Mouse (Mus musculus) spleen, postnatal 10 days (tissue): ENCODE results near the gene Tedc1.

ENCODE experiments used
- DNase-seq, 2 experiments: peaks; one replicate each; pipeline ENCODE4 v3.0.0; 2021 to 2022; ENCODE audit warnings: low spot score in 2 of 2

Tedc1 gene

DNA sequence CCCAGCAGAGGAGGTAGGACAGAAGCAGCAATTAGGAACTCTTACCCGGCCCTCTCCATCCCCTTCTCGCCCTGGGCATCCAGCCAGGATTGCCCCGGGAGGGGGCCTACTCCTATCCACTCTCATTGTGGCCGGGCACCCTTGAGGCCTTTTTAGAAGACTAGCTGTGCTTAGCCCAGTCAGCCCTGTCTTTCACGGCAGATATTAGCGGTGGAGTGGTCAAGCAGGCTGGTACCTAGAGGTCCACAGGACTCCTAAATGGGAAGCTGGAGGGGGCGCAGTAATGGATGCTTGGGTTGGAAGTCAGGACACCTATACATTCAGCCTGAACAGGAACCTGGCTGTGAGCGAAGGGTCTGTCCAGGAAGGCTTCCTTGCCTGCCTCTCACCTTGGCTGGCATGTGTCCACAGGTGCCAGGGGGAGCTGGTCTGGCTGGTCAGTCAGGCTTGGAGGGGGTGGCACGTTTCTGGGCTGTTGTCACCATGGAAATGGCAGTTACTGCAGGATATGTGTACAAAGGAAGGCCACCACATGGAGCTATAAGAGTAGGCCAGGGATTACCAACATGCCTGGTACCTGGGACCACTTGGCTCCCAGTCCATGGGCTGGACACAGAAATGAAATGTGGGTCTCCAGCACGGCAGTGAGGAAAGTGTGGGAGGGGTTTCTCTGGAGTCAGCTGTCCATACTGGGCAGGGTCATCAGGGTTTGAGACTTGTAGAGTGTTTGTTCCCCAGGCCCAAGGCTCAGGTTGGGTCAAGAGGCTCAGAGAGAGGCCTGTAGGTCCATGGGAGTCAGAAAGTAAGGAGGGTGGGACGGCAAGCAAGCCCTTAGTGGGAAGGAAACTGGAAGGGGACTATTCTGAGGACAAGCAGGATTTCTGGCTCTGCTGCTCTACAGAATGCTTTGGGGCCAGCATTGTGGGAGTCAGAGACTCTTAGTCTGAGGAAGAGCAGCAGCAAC, 17.0 kb upstream of the Tedc1 start:
- no peak for DNase-seq

DNA sequence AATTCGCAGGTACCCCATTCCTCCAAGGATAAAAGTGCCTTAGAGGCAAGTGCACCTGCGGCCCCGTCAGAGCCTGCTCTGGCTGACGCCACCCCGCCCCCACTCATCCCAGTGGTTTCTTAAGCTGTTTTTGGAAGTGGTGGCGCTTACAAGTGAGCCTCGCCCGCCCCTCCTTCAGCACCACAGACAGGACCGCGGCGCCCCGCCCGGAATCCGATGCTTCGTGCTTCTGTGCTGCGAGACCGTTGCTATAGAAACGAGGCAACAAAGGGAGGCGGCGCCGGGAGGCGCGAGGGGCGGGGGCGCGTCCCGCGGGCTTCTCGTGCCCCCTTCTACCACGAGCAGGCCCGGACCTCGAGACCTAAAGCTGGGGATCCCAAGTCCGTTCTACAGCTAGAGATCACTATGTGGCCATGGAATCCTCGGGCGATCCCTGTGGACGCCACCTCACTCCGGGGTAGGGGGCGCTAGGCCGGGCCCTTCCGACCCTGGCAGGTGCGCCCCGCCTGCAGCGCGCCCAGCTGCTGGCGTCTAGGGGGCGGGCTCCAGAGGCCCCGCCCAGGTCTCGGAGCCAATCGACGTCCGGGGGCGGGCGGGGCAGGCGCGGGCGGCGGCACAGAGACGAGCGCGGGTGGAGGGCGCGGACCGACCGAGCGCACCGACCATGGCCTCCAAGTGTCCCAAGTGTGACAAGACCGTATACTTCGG, 16.2 kb upstream of the Tedc1 start, which contains the start of gene Crip2:
Gene Crip2 (plus strand): TSS at position 329 of the 708 bp plus-strand sequence.
- DNase-seq, result peak; percentile 80 to 89

- no peak for DNase-seq
These were observed 15.4 kb upstream of the Tedc1 start for GRCm38 (mm10) chr12:113140616-113141411.

GRCm38 (mm10) chr12:113141531-113141973, 14.7 kb upstream of the Tedc1 start:
- peak in 1 of 2 experiments; percentile 34 for DNase-seq

- DNase-seq, result no peak
These were observed 13.9 kb upstream of the Tedc1 start for GRCm38 (mm10) chr12:113142021-113142975.

DNA sequence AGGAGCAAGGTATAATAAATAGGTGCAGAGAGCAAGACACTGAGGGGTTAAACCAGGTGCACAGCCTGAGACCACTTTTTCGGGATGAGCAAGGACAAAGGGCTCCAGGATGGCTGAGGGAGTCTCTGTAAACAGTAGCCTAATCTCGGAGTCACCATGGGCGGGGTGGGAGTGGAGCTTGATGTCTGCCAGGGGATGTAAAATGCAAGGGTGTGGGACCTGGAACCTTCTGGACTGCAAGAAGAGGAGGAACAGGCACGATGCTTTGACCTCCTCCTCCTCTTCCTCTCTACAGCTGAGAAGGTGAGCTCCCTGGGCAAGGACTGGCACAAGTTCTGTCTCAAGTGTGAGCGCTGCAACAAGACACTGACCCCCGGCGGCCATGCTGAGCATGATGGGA, 13.1 kb upstream of the Tedc1 start:
- DNase-seq, result no peak

DNA sequence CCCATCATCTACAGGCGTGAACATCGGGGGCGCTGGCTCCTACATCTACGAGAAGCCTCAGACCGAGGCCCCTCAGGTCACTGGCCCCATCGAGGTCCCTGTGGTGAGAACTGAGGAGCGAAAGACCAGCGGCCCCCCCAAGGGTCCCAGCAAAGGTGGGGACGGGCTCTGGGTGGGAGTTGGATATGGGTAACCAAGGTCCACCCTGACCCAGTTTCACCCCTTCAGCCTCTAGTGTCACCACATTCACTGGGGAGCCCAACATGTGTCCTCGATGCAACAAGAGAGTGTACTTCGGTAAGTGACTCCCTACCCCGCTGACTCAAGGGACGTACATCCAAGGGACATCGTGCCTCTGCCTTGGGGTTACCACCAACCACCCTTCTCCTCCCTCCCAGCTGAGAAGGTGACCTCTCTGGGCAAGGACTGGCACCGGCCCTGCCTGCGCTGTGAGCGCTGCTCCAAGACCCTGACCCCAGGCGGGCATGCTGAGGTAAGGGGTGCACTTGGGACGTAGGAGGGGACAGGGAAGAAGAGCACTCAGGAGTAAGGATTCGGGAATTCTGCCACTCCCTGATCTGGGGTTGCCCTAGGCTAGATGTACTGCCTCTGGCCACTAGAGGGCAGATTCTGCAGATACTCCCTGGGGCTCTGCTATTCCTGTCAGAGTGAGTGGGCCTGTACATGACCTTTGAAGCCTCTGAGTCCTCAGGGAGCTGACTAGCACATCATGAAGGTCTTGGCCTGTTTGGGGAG, 12.0 kb upstream of the Tedc1 start:
- peak in 1 of 2 experiments; percentile 65 for DNase-seq

DNA sequence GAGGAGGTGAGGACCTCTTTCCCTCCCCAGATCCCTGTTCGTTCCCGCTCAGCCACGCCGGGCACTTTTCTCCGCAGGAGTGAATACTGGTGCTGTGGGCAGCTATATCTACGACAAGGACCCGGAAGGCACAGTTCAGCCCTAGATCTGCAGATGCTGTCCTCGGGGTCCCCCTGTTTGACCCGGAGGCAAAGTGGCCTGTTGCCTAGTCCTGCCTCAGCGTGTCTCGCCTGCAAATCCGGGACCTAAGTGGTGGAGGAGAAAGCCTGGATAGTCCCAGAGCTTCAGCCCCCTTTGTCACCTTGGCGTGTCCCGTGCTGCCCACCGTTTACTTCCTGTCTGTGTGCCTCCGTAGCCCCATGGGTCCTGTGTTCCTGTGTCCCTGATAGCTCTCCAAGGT, 11.3 kb upstream of the Tedc1 start:
- DNase-seq, result no peak

- no peak for DNase-seq
These were observed 10.6 kb upstream of the Tedc1 start for GRCm38 (mm10) chr12:113145591-113145990.

GRCm38 (mm10) chr12:113146112-113147057, 9.8 kb upstream of the Tedc1 start, which contains the start of gene Crip1:
Gene Crip1, plus strand, starts transcription at chr12:113146316.
- DNase-seq, result peak; percentile 91 to 92

DNA sequence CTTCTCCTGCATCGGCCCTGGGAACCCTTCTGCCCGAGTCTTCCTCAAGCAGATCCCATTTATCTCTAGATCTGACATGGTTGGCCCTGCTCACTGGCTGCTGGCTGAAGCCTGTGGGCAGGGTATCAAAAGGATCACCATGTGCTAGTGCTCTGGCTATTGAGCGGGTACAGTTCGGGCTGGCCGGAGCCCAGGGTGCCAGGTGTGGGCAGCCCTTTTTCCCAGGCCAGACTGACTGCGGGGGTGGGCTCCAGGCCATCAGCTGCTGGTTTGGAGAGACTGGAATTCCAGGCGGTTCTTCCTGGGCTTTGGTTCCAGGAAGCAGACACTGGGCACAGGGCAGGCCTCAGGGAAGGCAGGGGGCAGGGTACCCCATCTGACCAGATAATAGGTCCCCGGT, 8.7 kb upstream of the Tedc1 start:
- no peak for DNase-seq

DNA sequence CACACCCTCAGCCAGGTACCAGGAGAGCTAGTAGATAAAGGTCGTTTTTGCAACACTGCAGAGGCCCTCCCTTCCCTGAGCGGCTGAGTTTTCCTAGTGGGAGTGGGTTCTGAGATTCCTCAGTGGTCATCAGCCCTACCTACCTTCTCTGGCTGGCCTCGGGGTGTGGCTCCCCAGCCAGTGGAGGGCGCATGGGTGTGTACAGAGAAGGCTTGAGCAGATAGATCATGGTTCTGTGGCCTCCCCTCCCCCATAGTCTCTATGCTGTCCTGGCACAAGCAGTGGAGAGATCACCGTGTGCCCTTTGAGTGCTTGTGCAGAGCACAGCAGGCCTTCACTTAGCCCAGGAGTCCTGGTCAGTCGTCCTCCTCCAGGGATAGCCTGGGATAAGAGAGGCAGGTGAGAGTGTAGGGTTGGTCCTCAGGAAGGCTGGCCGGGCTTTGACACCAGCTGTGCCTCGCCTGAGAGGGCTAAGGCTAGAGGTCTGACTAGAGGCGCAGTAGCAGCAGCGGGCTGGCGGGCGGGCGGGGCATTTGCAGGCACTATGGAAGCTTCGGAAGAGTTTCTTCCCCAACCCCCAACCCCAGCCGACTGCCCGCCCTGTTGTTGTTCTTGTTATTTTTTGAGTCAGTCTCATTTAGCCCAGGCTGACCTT, 7.7 kb upstream of the Tedc1 start:
- DNase-seq, result peak in 1 of 2 experiments; percentile 82

GRCm38 (mm10) chr12:113149341-113149740, 6.9 kb upstream of the Tedc1 start:
- no peak for DNase-seq

- DNase-seq, result peak in 1 of 2 experiments; percentile 59
These were observed 6.3 kb upstream of the Tedc1 start for GRCm38 (mm10) chr12:113149896-113150295.

DNA sequence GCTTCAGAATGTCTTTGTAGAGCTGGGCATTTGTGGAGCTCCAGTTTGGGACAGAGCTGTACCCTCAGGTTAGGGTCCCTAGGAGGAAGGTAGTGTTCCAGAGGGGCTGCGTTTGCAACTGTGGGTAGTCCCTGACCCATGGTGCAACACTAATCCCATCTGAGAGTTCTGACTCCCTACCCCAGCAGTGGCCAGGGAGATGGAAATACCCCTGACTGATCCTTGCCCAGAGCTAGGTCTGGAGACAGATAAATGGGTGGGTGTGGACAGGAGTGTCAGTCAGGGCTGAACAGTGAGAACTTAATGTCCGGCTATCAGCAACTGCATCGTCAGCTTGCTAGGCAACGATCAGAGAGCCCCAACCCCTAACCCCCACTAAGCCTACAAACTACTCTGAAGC, 5.6 kb upstream of the Tedc1 start:
- DNase-seq, result no peak

DNA sequence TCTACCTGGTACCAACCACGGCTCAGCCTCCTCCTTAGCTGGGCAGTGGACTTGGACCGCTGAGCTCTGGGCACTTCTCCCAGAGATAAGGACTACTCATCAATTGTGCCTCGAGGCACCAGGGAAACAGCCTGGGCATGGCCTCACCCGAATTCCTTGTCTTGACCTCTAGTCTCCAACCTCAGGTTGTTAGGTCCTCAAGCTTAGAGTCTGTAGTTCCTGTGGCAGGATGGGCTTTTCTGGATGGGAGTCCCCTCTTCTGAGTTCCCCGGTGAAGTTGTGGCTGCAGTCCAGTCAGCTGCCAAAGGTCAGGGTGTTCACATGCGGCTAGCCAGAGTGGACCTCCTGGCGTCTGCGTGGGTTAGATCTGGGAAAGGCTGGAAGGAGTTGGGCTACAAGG, 5.2 kb upstream of the Tedc1 start:
- DNase-seq, result no peak

DNA sequence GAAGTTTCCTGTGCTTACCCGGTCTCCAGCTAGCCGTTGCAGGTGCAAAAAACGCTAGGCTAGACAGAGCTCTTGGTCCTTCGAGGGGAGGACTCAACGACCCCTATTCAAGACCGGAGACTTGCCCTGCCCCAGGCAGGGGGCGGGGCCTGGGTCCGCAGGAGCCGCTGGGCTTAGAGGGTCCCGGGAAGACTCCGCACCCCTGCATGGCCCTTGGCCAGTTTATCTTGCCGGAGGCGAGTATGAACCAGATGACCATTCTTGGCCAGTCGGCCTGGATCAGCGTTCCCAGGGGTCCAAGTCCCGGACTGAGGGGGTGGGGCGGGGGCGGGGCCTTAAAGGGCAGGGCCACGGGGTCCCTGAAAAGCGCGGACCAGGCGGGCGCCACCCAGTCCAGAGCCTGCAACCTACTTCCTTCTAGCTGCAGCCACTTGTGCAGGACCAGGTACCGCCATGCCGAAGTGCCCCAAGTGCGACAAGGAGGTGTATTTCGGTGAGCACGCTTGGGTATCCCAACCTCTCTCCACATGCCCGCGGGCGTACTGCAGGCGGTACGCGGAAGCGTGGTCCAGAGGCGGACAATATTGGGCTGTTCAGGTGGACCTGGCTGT, 4.5 kb upstream of the Tedc1 start:
- DNase-seq, result peak in 1 of 2 experiments; percentile 63

- peak in 1 of 2 experiments; percentile 62 for DNase-seq
These were observed 4.0 kb upstream of the Tedc1 start for GRCm38 (mm10) chr12:113152272-113152661.
